Mouse (Mus musculus) forebrain, embryonic 11.5 days (tissue): ENCODE measurements at regions not wholly inside any gene's neighbourhood (a gene's known extent, or its start where the extent isn't known, plus 50 kb on each side); places are given as distances from the start of the nearest gene placed in this dataset.

Source experiments
- ATAC-seq: fragments of 200-750 bp; cut with Nextera tagmentation; replicated peaks from 2 replicates; pipeline ENCODE4 v1.8.0; 2017; ENCODE audit warnings: moderate TSS enrichment; ENCODE audit not compliant: low FRiP score
- DNase-seq: peaks from one replicate; pipeline ENCODE4 v3.0.0-alpha.2; 2017; ENCODE audit warnings: low spot score
- H3K27ac ChIP-seq: fragments of 300-500 bp; sonication (generic); 2 replicates; pipeline ENCODE4 v1.5.1; 2014; ENCODE audit warnings: low read depth, low read length
- H3K27me3 ChIP-seq: fragments of 300-500 bp; sonication (generic); 2 replicates; pipeline ENCODE4 v1.6.1; 2014; ENCODE audit warnings: mild to moderate bottlenecking, low read length, mixed read lengths; ENCODE audit not compliant: control insufficient read depth, insufficient read depth
- H3K36me3 ChIP-seq: fragments of 300-500 bp; sonication (generic); 2 replicates; pipeline ENCODE4 v1.6.1; 2014; ENCODE audit warnings: mild to moderate bottlenecking, low read length, moderate library complexity, mixed read lengths; ENCODE audit not compliant: control insufficient read depth, insufficient read depth
- H3K4me1 ChIP-seq: fragments of 300-500 bp; sonication (generic); replicated peaks from 2 replicates; pipeline ENCODE4 v1.6.1; 2014; ENCODE audit warnings: low read length, mixed read lengths; ENCODE audit not compliant: control insufficient read depth, insufficient read depth
- H3K4me2 ChIP-seq: fragments of 300-500 bp; sonication (generic); 2 replicates; pipeline ENCODE4 v1.6.1; 2014; ENCODE audit warnings: low read depth, mild to moderate bottlenecking, low read length, moderate library complexity, mixed read lengths; ENCODE audit not compliant: severe bottlenecking
- H3K4me3 ChIP-seq: fragments of 300-500 bp; sonication (generic); 2 replicates; pipeline ENCODE4 v1.5.1; 2014; ENCODE audit warnings: low read depth, low read length
- H3K9ac ChIP-seq: fragments of 300-500 bp; sonication (generic); 2 replicates; pipeline ENCODE4 v1.6.1; 2014; ENCODE audit warnings: low read length
- H3K9me3 ChIP-seq: fragments of 300-500 bp; sonication (generic); 2 replicates; pipeline ENCODE4 v1.6.1; 2016; ENCODE audit warnings: low read length, mixed read lengths; ENCODE audit not compliant: control insufficient read depth
- WGBS: fragments of 180-500 bp; shearing (Covaris S2); extraction: QIAGEN DNeasy Blood & Tissue Kit; methylation state at CpG from one replicate; pipeline ENCODE4 v1.1.7; 2014; 5-methylcytosine and 5-hydroxymethylcytosine counted together

DNA sequence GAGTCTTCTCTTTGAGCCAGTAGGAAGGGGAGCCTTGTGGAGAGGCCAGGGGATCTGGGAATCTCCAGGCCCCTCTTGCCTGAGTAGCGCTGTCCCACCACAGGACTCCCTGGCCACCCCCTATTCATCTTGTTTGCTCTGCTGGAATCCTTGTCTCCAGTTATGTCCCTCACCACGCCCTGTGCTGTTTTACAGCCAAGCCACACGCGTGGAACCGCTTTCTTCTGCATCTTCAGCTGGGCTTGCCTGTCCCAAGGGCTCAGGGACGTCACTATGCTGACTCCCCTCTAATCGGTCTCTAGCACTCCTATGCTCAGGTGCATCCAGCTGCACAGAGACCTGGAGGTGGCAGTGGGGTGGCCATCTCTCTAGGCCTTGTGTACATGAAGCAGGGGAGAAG, 151.3 kb downstream of the Pja1 start:
- 76% methylated on average over 7 of the region's 7 CpGs for WGBS
- no peak overlapping the region for H3K27ac ChIP-seq
- H3K36me3 ChIP-seq = no peaks in the 10 kb centered on the region
- no peak for DNase-seq
- no peak overlapping the region for H3K4me3 ChIP-seq
- no peak overlapping the region for H3K4me2 ChIP-seq
- no peaks in the 10 kb centered on the region for H3K9me3 ChIP-seq
- H3K27me3 ChIP-seq = peaks cover 9% of the 10 kb centered on the region; the same call in 1 of the 2 replicates
- H3K4me1 ChIP-seq = no peaks in the 10 kb centered on the region
- no peak overlapping the region for H3K9ac ChIP-seq
- ATAC-seq = no peak

DNA sequence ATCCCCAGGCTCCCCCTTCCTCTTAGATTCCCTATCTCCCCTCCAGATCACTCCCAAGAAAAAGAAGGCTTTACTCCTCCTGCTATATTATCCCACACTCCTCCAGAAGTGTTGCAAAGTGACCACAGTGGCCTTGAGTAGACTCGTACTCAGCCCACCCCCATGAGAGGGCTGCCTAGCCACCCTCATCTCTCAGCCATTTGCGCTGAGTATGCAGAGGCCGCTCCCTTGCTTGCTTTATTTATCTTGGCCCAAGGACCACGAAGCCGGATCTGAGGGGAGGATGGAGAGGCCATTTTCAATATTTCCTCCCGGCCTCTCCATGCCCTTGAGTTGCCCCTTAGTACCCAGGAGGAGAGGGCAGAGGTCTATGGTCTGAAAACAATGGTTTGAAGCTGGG, 151.9 kb downstream of the Pja1 start:
- Histone ChIP-seq H3K36me3 (no peaks in the 10 kb centered on the region), H3K27me3 (peaks cover 12% of the 10 kb centered on the region; the same call in 1 of the 2 replicates), H3K9me3 (no peaks in the 10 kb centered on the region), H3K4me2 (no peak overlapping the region), H3K27ac (no peak overlapping the region), H3K9ac (no peak overlapping the region), H3K4me1 (no peaks in the 10 kb centered on the region), H3K4me3 (no peak overlapping the region)
- 78% methylated on average over 6 of the region's 6 CpGs for WGBS
- ATAC-seq (no peak), DNase-seq (no peak)

DNA sequence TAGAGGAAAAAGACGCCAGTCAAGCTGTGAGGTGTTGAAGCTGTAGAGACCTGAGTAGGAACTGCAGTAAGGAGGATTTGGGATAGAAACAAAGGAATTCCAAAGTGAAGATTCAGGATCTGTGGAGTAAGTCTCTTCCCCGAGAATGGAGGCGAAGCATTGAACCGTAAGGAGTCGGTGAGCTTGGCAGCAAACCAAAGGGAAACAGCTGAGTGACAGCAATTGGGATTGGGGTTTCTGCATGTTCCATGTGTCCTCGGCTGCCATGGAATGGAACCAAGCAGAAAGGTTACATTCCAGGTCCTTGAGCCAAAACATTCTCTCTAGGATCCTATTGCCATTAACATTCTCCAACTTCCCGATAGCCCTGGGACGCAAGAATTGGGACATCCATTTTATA, 152.9 kb downstream of the Pja1 start:
- Histone ChIP-seq H3K4me2 (no peak overlapping the region), H3K4me3 (no peak overlapping the region), H3K27ac (no peak overlapping the region), H3K9me3 (no peaks in the 10 kb centered on the region), H3K27me3 (peaks cover 12% of the 10 kb centered on the region; the same call in 1 of the 2 replicates), H3K36me3 (no peaks in the 10 kb centered on the region), H3K9ac (no peak overlapping the region), H3K4me1 (no peaks in the 10 kb centered on the region)
- DNase-seq = no peak
- ATAC-seq = no peak
- WGBS = 82% methylated on average over 8 of the region's 8 CpGs

DNA sequence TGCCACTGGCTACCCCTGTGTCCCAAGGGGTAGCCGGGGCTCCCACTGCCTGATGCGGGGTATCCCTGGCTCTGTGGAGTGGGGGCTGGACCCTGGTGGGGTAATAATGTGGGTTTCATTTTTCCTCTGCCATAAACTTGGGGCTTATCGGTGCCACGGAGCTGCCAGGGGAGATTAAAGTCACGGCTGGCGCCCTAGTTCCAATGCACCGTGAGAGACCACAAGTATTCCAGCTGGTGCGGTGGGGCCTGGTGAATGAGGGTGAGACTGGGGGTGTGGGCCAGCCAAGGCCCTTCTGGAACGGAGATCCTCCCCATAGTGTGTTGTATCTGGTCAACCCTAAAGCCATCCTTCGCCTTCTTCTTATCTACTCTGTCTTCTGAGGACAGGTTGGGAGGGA, 153.3 kb downstream of the Pja1 start:
- Histone ChIP-seq H3K27me3 (peaks cover 11% of the 10 kb centered on the region; the same call in 1 of the 2 replicates), H3K4me1 (no peaks in the 10 kb centered on the region), H3K9me3 (no peaks in the 10 kb centered on the region), H3K4me2 (no peak overlapping the region), H3K9ac (no peak overlapping the region), H3K4me3 (no peak overlapping the region), H3K27ac (no peak overlapping the region), H3K36me3 (no peaks in the 10 kb centered on the region)
- no peak for DNase-seq
- ATAC-seq = no peak
- WGBS = 76% methylated on average over 10 of the region's 10 CpGs

DNA sequence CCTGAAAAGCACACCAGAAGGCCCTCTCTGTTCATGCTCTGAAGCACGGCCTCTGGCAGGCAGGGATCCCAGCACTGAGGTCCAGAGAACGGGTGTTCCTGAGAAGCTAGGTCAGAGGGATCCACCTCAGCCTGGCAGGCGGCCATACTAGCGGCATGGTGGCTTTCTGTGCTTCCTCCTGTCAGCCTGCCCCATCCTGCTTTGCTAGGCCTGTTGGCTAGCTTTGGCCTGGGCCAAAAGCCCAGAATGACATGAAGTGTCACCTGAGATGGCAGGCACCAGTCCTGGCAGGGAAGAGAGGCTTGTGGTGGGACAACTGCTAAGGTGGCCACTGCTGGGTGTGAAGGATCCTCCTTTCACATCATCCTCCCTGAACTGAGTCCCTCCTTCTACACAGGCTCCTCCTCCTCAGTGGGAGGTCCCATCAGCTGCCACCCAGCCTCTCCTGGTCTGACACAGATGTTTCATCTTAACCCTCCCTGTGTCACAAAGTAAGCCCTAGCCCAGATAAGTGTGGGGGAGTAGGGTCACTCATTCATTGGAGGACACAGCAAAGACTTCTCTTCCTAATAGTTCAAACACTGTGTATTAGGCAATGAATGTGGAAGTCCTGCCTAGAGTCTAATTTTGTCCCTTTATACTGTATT, 154.5 kb downstream of the Pja1 start:
- ATAC-seq (no peak), DNase-seq (no peak)
- no peaks in the 10 kb centered on the region for H3K36me3 ChIP-seq
- no peak overlapping the region for H3K4me2 ChIP-seq
- no peak overlapping the region for H3K4me3 ChIP-seq
- peaks cover 8% of the 10 kb centered on the region; the same call in 1 of the 2 replicates for H3K27me3 ChIP-seq
- no peaks in the 10 kb centered on the region for H3K9me3 ChIP-seq
- WGBS = 66% methylated on average over 4 of the region's 4 CpGs
- no peaks in the 10 kb centered on the region for H3K4me1 ChIP-seq
- H3K9ac ChIP-seq = no peak overlapping the region
- H3K27ac ChIP-seq = no peak overlapping the region

DNA sequence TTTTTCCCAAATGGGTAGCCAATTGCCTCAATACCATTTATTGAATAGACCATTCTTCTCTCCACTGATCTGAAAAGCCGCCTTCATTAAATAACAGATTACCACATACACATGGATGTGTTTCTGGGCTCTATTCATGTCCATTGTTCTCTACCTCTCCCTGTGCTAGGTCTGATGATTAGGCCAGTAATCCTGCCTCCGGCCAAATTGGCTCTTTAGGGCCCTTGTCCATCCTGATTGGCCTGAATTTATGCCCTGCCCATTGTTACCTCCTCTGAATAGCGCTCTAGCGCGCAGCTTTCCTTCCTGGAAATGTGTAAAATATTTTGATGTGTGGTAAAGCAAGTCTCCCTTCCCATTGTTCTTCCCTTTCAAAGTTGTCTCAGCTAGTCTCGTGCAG, 163.2 kb downstream of the Efnb1 start:
- 0 out of 2 replicates have a peak, but pooled peaks cover 2% of the 10 kb centered on the region for H3K4me1 ChIP-seq
- no peak overlapping the region for H3K4me2 ChIP-seq
- H3K9ac ChIP-seq = no peak overlapping the region
- H3K4me3 ChIP-seq = no peak overlapping the region
- H3K36me3 ChIP-seq = no peaks in the 10 kb centered on the region
- DNase-seq = peak; percentile 67
- H3K27ac ChIP-seq = no peak overlapping the region
- ATAC-seq = peak; percentile 93
- H3K27me3 ChIP-seq = peaks cover 14% of the 10 kb centered on the region
- no peaks in the 10 kb centered on the region for H3K9me3 ChIP-seq
- 21% methylated on average over 6 of the region's 6 CpGs for WGBS

DNA sequence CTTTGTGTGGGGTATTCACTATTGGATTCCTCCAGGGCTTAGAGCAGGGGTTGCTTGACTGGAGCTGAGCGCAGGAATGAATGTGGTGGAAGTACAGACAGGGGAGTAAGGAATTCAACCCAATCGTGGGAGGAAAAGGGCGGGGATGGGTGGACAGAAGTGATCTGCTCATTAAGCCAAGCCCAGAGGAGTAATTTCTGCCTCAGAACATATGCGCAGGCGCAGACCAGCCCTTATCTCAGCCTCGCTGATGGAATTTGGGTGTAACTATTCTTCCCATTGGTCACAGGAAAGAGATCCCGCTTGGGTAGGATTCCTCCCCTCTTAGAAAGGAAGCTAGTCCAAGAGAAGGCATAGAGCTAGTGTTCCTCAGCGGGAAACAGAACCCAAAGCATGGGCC, 158.8 kb downstream of the Efnb1 start:
- peaks cover 2% of the 10 kb centered on the region; the same call in 1 of the 2 replicates for H3K4me1 ChIP-seq
- no peak for DNase-seq
- no peak overlapping the region for H3K4me2 ChIP-seq
- WGBS = 66% methylated on average over 8 of the region's 8 CpGs
- no peak overlapping the region for H3K4me3 ChIP-seq
- H3K9me3 ChIP-seq = no peaks in the 10 kb centered on the region
- no peak for ATAC-seq
- H3K27ac ChIP-seq = no peak overlapping the region
- H3K27me3 ChIP-seq = peaks cover 18% of the 10 kb centered on the region
- H3K36me3 ChIP-seq = no peaks in the 10 kb centered on the region
- no peak overlapping the region for H3K9ac ChIP-seq

DNA sequence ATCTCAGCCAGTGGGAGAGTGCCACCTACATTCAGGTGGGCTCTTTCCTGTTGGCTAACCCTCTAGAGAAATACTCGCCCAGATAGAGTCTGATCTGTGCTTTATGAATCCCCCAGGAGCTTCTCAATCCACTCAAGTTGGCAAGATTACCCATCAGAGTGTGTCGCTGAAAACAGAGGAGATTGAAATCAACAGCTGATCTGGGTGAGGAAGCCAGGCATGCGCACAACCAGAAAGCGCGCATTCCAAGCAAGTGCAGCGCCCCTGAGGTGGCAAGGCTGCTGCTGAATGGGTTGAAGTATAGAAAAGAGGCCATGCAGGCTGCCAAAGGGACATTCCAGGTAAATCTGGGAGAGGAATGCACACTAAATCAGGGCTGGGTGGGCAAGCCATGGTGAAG, 158.0 kb downstream of the Efnb1 start:
- Histone ChIP-seq H3K27me3 (peaks cover 19% of the 10 kb centered on the region), H3K36me3 (no peaks in the 10 kb centered on the region), H3K4me3 (no peak overlapping the region), H3K9ac (no peak overlapping the region), H3K9me3 (no peaks in the 10 kb centered on the region), H3K4me1 (peaks cover 2% of the 10 kb centered on the region; the same call in 1 of the 2 replicates), H3K27ac (no peak overlapping the region), H3K4me2 (no peak overlapping the region)
- no peak for DNase-seq
- WGBS = 74% methylated on average over 6 of the region's 6 CpGs
- no peak for ATAC-seq

DNA sequence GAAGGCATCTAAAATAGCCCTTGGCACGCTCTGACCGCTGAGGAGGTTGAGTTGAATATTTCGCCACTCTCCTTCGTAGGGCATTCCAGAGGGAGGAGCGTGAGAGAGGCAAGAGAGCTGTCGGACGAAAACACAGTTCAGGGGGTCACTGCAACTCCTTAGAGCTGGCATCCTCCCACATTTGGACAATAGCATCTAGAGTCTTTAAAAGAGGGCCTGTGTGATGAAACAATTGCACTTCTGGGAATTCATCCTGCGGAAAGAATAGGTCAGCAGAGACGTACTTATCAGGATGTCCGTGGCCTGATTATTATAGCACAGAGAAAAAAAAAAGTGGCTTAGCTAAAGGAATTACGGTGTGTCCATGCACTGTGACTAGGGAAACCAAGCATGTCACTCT, 156.8 kb downstream of the Efnb1 start:
- H3K27ac ChIP-seq = no peak overlapping the region
- no peaks in the 10 kb centered on the region for H3K36me3 ChIP-seq
- no peaks in the 10 kb centered on the region; the same call in 1 of the 2 replicates for H3K4me1 ChIP-seq
- no peak overlapping the region for H3K4me2 ChIP-seq
- ATAC-seq (no peak), DNase-seq (no peak)
- H3K27me3 ChIP-seq = peaks cover 17% of the 10 kb centered on the region
- H3K9me3 ChIP-seq = no peaks in the 10 kb centered on the region
- WGBS = 58% methylated on average over 11 of the region's 11 CpGs
- H3K4me3 ChIP-seq = no peak overlapping the region
- H3K9ac ChIP-seq = no peak overlapping the region
